Mouse (Mus musculus) left cerebral cortex, adult 2 months (tissue): ENCODE measurements around the gene Slc25a1. TPM values are rescaled to one million over a fixed set of nuclear protein-coding genes. Genes with fewer than 3 reads are reported as not detected.

Source experiments
- DNase-seq, 2 experiments: peaks; one replicate each; pipeline ENCODE4 v3.0.0; 2021 to 2022; ENCODE audit warnings: low spot score in 2 of 2, mixed read lengths in 1 of 2; ENCODE audit errors: extremely low spot score in 1 of 2
- H3K27ac ChIP-seq: fragments of 200-600 bp; 2 replicates; pipeline ENCODE4 v1.8.1; 2022
- H3K4me3 ChIP-seq: fragments of 200-600 bp; 2 replicates; pipeline ENCODE4 v1.8.1; 2022
- CTCF ChIP-seq: fragments of 200-600 bp; IDR thresholded peaks from 2 replicates; pipeline ENCODE4 v1.8.1; 2022; ENCODE audit warnings: antibody characterized with exemption, mild to moderate bottlenecking, moderate library complexity
- intact Hi-C: fragments of 180-260 bp; cut with DNase I; formaldehyde crosslinking; loops from one replicate; pipeline ENCODE4 v1.15.1; 2025
- total RNA-seq, 2 experiments: library from RNA; stranded (reverse); gene quantifications; 2 replicates each; pipeline ENCODE4 v1.2.3; 2021

Slc25a1 gene
- total RNA-seq, 2 experiments from 2014 or later = 39.2 to 43.9 TPM

- Histone ChIP-seq H3K27ac (no peak overlapping the region), H3K4me3 (no peak overlapping the region)
- DNase-seq = no peak
- TF ChIP-seq CTCF = no peak
- intact Hi-C loops = loop anchor here (10.0 kb wide), 1 partner anchor 314 kb away; the partner anchor contains the start of gene Zdhhc8
These were observed 7.4 kb downstream of the Slc25a1 start for GRCm38 (mm10) chr16:17920586-17920985.

GRCm38 (mm10) chr16:17914307-17915249 lies 13.4 kb downstream of the Slc25a1 start, which contains the start of gene Gsc2:
TSS of gene Gsc2 (minus strand) at chr16:17915059.
- H3K4me3 ChIP-seq = peak within 1 kb of the TSS; percentile 25
- intact Hi-C loops = no loop called here
- no peak for TF ChIP-seq CTCF
- H3K27ac ChIP-seq = no peak within 1 kb of the TSS
- DNase-seq = no peak

- intact Hi-C loops = loop anchor here (1.0 to 2.0 kb wide), 2 partner anchors 75 to 138 kb away; no protein-coding TSS in a partner anchor
- peak; percentile 98 for TF ChIP-seq CTCF
- Histone ChIP-seq H3K27ac (peak within 1 kb of the TSS; percentile 90), H3K4me3 (peak within 1 kb of the TSS; percentile 84)
- DNase-seq = peak; percentile 92
These were observed 16.9 kb downstream of the Slc25a1 start, which contains the start of gene Ess2 for GRCm38 (mm10) chr16:17911052-17911595. TSS of gene Ess2 (minus strand) at chr16:17911348.

- no peak for TF ChIP-seq CTCF
- Histone ChIP-seq H3K27ac (no peak within 1 kb of the TSS), H3K4me3 (no peak within 1 kb of the TSS)
- intact Hi-C loops = no loop called here
- no peak for DNase-seq
These were observed 29.6 kb downstream of the Slc25a1 start, which contains the start of the genes Dgcr2 and Tssk2 for GRCm38 (mm10) chr16:17898462-17898861. TSS of gene Dgcr2 (minus strand) at chr16:17898562. TSS of gene Tssk2 (plus strand) at chr16:17898637.

- no peak overlapping the region for H3K27ac ChIP-seq
- intact Hi-C loops = no loop called here
- DNase-seq = no peak
- TF ChIP-seq CTCF = no peak
- no peak overlapping the region for H3K4me3 ChIP-seq
These were observed 31.9 kb downstream of the Slc25a1 start for GRCm38 (mm10) chr16:17896091-17896490.

- TF ChIP-seq CTCF = no peak
- intact Hi-C loops = no loop called here
- Histone ChIP-seq H3K4me3 (no peak within 1 kb of the TSS), H3K27ac (no peak within 1 kb of the TSS)
- DNase-seq = no peak
These were observed 34.1 kb downstream of the Slc25a1 start, which contains the start of gene Tssk1 for GRCm38 (mm10) chr16:17893923-17894322. TSS of gene Tssk1 (plus strand) at chr16:17894223.

GRCm38 (mm10) chr16:17892606-17893005 lies 35.4 kb downstream of the Slc25a1 start:
- TF ChIP-seq CTCF = no peak
- Histone ChIP-seq H3K4me3 (no peak overlapping the region), H3K27ac (no peak overlapping the region)
- no peak for DNase-seq
- intact Hi-C loops = no loop called here

GRCm38 (mm10) chr16:17891567-17891959 lies 36.5 kb downstream of the Slc25a1 start, which contains the start of gene Gm20518:
TSS of gene Gm20518 (minus strand) at chr16:17891671.
- Histone ChIP-seq H3K4me3 (peak within 1 kb of the TSS; percentile 99), H3K27ac (peak within 1 kb of the TSS; percentile 99)
- peak; percentile 98 to 99 for DNase-seq
- no peak for TF ChIP-seq CTCF
- intact Hi-C loops = no loop called here

GRCm38 (mm10) chr16:17890917-17891566 lies 37.0 kb downstream of the Slc25a1 start:
- peak; percentile 37 to 51 for DNase-seq
- no peak for TF ChIP-seq CTCF
- Histone ChIP-seq H3K4me3 (peak overlapping the region; percentile 99), H3K27ac (peak overlapping the region; percentile 99)
- intact Hi-C loops = no loop called here

- intact Hi-C loops = no loop called here
- H3K27ac ChIP-seq = no peak overlapping the region
These were observed 37.7 kb downstream of the Slc25a1 start for GRCm38 (mm10) chr16:17890342-17890727.

GRCm38 (mm10) chr16:17889689-17890341 lies 38.2 kb downstream of the Slc25a1 start:
- Histone ChIP-seq H3K27ac (no peak overlapping the region), H3K4me3 (peak overlapping the region; percentile 99)
- intact Hi-C loops = no loop called here
- no peak for DNase-seq
- no peak for TF ChIP-seq CTCF

More at GRCm38 (mm10) chr16:17890342-17890727, 37.7 kb downstream of the Slc25a1 start:
- H3K4me3 ChIP-seq = peak overlapping the region; percentile 99
- no peak for DNase-seq
- TF ChIP-seq CTCF = no peak
